Mouse (Mus musculus) liver, embryonic 16.5 days (tissue): ENCODE measurements around the gene Mcm8. TPM values are rescaled to one million over a fixed set of nuclear protein-coding genes. Genes with fewer than 3 reads are reported as not detected.

ENCODE experiments used
- ATAC-seq: fragments of 200-750 bp; cut with Nextera tagmentation; 2 replicates; pipeline ENCODE4 v1.8.0; 2017; ENCODE audit warnings: low read depth, mild to moderate bottlenecking, moderate number of reproducible peaks, moderate library complexity
- H3K27ac ChIP-seq: fragments of 300-500 bp; sonication (generic); 2 replicates; pipeline ENCODE4 v1.5.1; 2014; ENCODE audit warnings: mild to moderate bottlenecking, low read length
- H3K27me3 ChIP-seq: fragments of 300-500 bp; sonication (generic); 2 replicates; pipeline ENCODE4 v1.6.1; 2014; ENCODE audit warnings: low read depth, low read length, mixed read lengths; ENCODE audit not compliant: control insufficient read depth, insufficient read depth
- H3K36me3 ChIP-seq: fragments of 300-500 bp; sonication (generic); 2 replicates; pipeline ENCODE4 v1.6.1; 2014; ENCODE audit warnings: mild to moderate bottlenecking; ENCODE audit not compliant: control insufficient read depth, insufficient read depth
- H3K4me1 ChIP-seq: fragments of 300-500 bp; sonication (generic); 2 replicates; pipeline ENCODE4 v1.6.1; 2014; ENCODE audit warnings: low read depth, low read length, mixed read lengths; ENCODE audit not compliant: control insufficient read depth
- H3K4me2 ChIP-seq: fragments of 300-500 bp; sonication (generic); 2 replicates; pipeline ENCODE4 v1.6.1; 2014; ENCODE audit warnings: low read depth, low read length, mixed read lengths
- H3K4me3 ChIP-seq: fragments of 300-500 bp; sonication (generic); 2 replicates; pipeline ENCODE4 v1.5.1; 2014; ENCODE audit warnings: low read depth, mild to moderate bottlenecking, low read length
- H3K9ac ChIP-seq: fragments of 300-500 bp; sonication (generic); 2 replicates; pipeline ENCODE4 v1.6.1; 2014; ENCODE audit warnings: low read depth, low read length
- H3K9me3 ChIP-seq: fragments of 300-500 bp; sonication (generic); replicated peaks from 2 replicates; pipeline ENCODE4 v1.6.1; 2016; ENCODE audit warnings: low read length; ENCODE audit not compliant: control insufficient read depth
- WGBS: fragments of 180-500 bp; shearing (Covaris S2); extraction: QIAGEN DNeasy Blood & Tissue Kit; methylation state at CpG from one replicate; pipeline ENCODE4 v1.1.7; 2014; ENCODE audit not compliant: insufficient replicate concordance; 5-methylcytosine and 5-hydroxymethylcytosine counted together
- polyA plus RNA-seq: library from polyadenylated mRNA; unstranded; fragments of >200 nt; fragmentation: Nextera tagmentation; extraction: Ambion mirVana; gene quantifications from 2 replicates; pipeline ENCODE4 v1.2.1, GENCODE M21; 2015

Gene Mcm8
- 4.8 and 5.1 TPM in 2 replicates for polyA plus RNA-seq

GRCm38 (mm10) chr2:132815608-132816314, at the start of gene Mcm8, which contains the start of gene Trmt6:
Gene Mcm8 (plus strand): TSS chr2:132816141.
Gene Trmt6 (minus strand): TSS chr2:132816055.
- peak; percentile 98 for ATAC-seq
- H3K4me2 ChIP-seq: peak within 1 kb of the TSS; percentile 91
- H3K4me3 ChIP-seq: peak within 1 kb of the TSS; percentile 90
- no peaks in the 10 kb centered on the region for H3K27me3 ChIP-seq
- H3K27ac ChIP-seq: peak within 1 kb of the TSS; percentile 86
- H3K9ac ChIP-seq: peak within 1 kb of the TSS; percentile 82
- no peaks in the 10 kb centered on the region for H3K36me3 ChIP-seq
- H3K4me1 ChIP-seq: peaks cover 9% of the 10 kb centered on the region
- H3K9me3 ChIP-seq: no peaks in the 10 kb centered on the region
- under 1% methylated on average over 59 of the region's 59 CpGs for WGBS

GRCm38 (mm10) chr2:132770822-132771221, 45.1 kb upstream of the Mcm8 start:
- H3K27me3 ChIP-seq: no peaks in the 10 kb centered on the region
- no peaks in the 10 kb centered on the region for H3K36me3 ChIP-seq
- 48% methylated on average over 1 of the region's 1 CpGs for WGBS
- no peak for ATAC-seq
- no peaks in the 10 kb centered on the region for H3K4me1 ChIP-seq
- H3K9me3 ChIP-seq: no peaks in the 10 kb centered on the region
- H3K4me3 ChIP-seq: no peak overlapping the region
- H3K9ac ChIP-seq: no peak overlapping the region
- H3K4me2 ChIP-seq: no peak overlapping the region
- no peak overlapping the region for H3K27ac ChIP-seq

- peak within 1 kb of the TSS; percentile 51 for H3K4me2 ChIP-seq
- WGBS: 10% methylated on average over 4 of the region's 4 CpGs
- H3K27me3 ChIP-seq: peaks cover 9% of the 10 kb centered on the region
- H3K4me1 ChIP-seq: no peaks in the 10 kb centered on the region
- no peak within 1 kb of the TSS for H3K27ac ChIP-seq
- no peak within 1 kb of the TSS for H3K9ac ChIP-seq
- no peaks in the 10 kb centered on the region for H3K36me3 ChIP-seq
- H3K9me3 ChIP-seq: no peaks in the 10 kb centered on the region
- peak within 1 kb of the TSS; percentile 32; the same call in 1 of the 2 replicates for H3K4me3 ChIP-seq
- ATAC-seq: no peak
Observed at GRCm38 (mm10) chr2:132780978-132781377, 35.0 kb upstream of the Mcm8 start, which contains the start of gene Chgb. Gene Chgb (plus strand): TSS chr2:132781278.

- peak overlapping the region; percentile 51 for H3K4me2 ChIP-seq
- no peaks in the 10 kb centered on the region for H3K4me1 ChIP-seq
- ATAC-seq: peak; percentile 67
- no peaks in the 10 kb centered on the region for H3K36me3 ChIP-seq
- WGBS: under 1% methylated on average over 40 of the region's 41 CpGs
- no peak overlapping the region for H3K27ac ChIP-seq
- H3K4me3 ChIP-seq: peak overlapping the region; percentile 32; the same call in 1 of the 2 replicates
- H3K27me3 ChIP-seq: peaks cover 9% of the 10 kb centered on the region
- no peaks in the 10 kb centered on the region for H3K9me3 ChIP-seq
- H3K9ac ChIP-seq: no peak overlapping the region
Observed at GRCm38 (mm10) chr2:132781439-132782068, 34.4 kb upstream of the Mcm8 start.

GRCm38 (mm10) chr2:132784039-132784438, 31.9 kb upstream of the Mcm8 start:
- no peak overlapping the region for H3K4me3 ChIP-seq
- no peaks in the 10 kb centered on the region for H3K4me1 ChIP-seq
- H3K9ac ChIP-seq: no peak overlapping the region
- H3K27ac ChIP-seq: no peak overlapping the region
- no peak overlapping the region for H3K4me2 ChIP-seq
- no peaks in the 10 kb centered on the region for H3K9me3 ChIP-seq
- no peaks in the 10 kb centered on the region for H3K36me3 ChIP-seq
- no peak for ATAC-seq
- 58% methylated on average over 6 of the region's 6 CpGs for WGBS
- H3K27me3 ChIP-seq: peaks cover 9% of the 10 kb centered on the region

- no peak overlapping the region for H3K27ac ChIP-seq
- WGBS: 58% methylated on average over 19 of the region's 19 CpGs
Observed at GRCm38 (mm10) chr2:132793441-132794203, 22.3 kb upstream of the Mcm8 start.

GRCm38 (mm10) chr2:132794204-132794586, 21.7 kb upstream of the Mcm8 start:
- 66% methylated on average over 7 of the region's 7 CpGs for WGBS
- Histone ChIP-seq H3K36me3 (no peaks in the 10 kb centered on the region), H3K4me1 (no peaks in the 10 kb centered on the region), H3K27me3 (no peaks in the 10 kb centered on the region), H3K9ac (no peak overlapping the region), H3K9me3 (no peaks in the 10 kb centered on the region), H3K4me3 (no peak overlapping the region), H3K4me2 (no peak overlapping the region), H3K27ac (no peak overlapping the region)
- no peak for ATAC-seq

More at GRCm38 (mm10) chr2:132793441-132794203, 22.3 kb upstream of the Mcm8 start:
- ATAC-seq: no peak
- H3K4me3 ChIP-seq: no peak overlapping the region
- no peaks in the 10 kb centered on the region for H3K36me3 ChIP-seq
- no peak overlapping the region for H3K4me2 ChIP-seq
- H3K9ac ChIP-seq: no peak overlapping the region
- H3K27me3 ChIP-seq: no peaks in the 10 kb centered on the region
- no peaks in the 10 kb centered on the region for H3K9me3 ChIP-seq
- no peaks in the 10 kb centered on the region for H3K4me1 ChIP-seq

- no peak for ATAC-seq
- Histone ChIP-seq H3K36me3 (peaks cover 20% of the 10 kb centered on the region), H3K9ac (no peak overlapping the region), H3K4me2 (no peak overlapping the region), H3K9me3 (no peaks in the 10 kb centered on the region), H3K4me1 (no peaks in the 10 kb centered on the region), H3K27ac (no peak overlapping the region), H3K27me3 (no peaks in the 10 kb centered on the region), H3K4me3 (no peak overlapping the region)
- 65% methylated on average over 2 of the region's 2 CpGs for WGBS
Observed at GRCm38 (mm10) chr2:132802976-132803375, 13.0 kb upstream of the Mcm8 start.
